Mouse (Mus musculus): Measurements from ENCODE around the gene Nacc1.

- TF ChIP-seq CTCF (IDR thresholded peaks at IDR 0.05 in 2 of 3, conservative IDR thresholded peaks at IDR 0.05 in 1 of 3; ENCODE audit: control insufficient read depth in 1 of 3, insufficient read depth in 1 of 3, low read depth in 2 of 3, low read length in 3 of 3, poor library complexity in 1 of 3, severe bottlenecking in 1 of 3) (peak; percentile 61 to 80 (median 69)), POLR2AphosphoS2 (IDR thresholded peaks at IDR 0.05; ENCODE audit: low read length) (no peak; the same call in 1 of the 2 replicates), ZNF384 (IDR thresholded peaks at IDR 0.05; ENCODE audit: low read depth, low read length) (no peak)
Measured at GRCm38 (mm10) chr8:84699861-84700322, 12.2 kb upstream of the Nacc1 start.
